ENCODE assay signal across 8 mouse cellular contexts in the genomic region with DNA sequence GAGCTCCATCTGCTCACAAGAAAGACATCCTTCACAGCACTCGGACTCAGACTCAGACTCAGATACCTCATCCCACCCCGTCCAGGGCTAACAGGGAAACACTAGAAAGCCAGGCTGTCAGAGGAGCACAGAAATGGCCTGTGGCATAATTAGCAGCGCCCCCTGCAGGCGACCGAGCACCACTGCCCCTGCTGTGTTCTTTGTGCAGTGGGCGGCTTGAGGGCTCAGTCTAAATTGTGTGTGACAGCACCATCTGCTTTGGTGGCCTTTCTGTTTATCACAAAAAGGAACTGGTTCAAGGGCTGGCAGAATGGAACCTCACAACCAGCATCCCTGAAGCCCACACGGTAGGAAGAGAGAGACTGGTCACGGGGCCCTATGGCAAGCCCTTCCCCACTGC. TPM values are rescaled to one million over a fixed set of nuclear protein-coding genes. Genes with fewer than 3 reads are reported as not detected.
DNase-seq lines count a peak whose midpoint lies in the region; ATAC-seq and TF ChIP-seq lines count a peak whose summit lies in the region.

No protein-coding gene starts in this region.

- no peaks in the 10 kb centered on the region for H3K79me2 ChIP-seq in C2C12 (ENCODE audit: control insufficient read depth, insufficient read depth)

- intact Hi-C loops in gastrocnemius, adult 2 months (cut with DNase I): loop anchor here (5.0 kb wide), 2 partner anchors 82 to 137 kb away; partner anchors contain the start of genes Exoc8 and Sprtn

- H3K79me3 ChIP-seq in C2C12 (ENCODE audit: low read depth): peaks cover 4% of the 10 kb centered on the region

- no peak for TF ChIP-seq POLR2A in lung, adult 2 months (IDR thresholded peaks at IDR 0.05; ENCODE audit: borderline replicate concordance, extremely low read depth, low read depth, low read length)
- TF ChIP-seq POLR2A in olfactory bulb, adult 2 months (IDR thresholded peaks at IDR 0.05; ENCODE audit: insufficient read depth, low read depth, low read length): no peak

- TF ChIP-seq CTCF in C2C12 (IDR thresholded peaks at IDR 0.05; ENCODE audit: control insufficient read depth, insufficient read depth, insufficient read length): peak; percentile 89
- peak; percentile 93 for TF ChIP-seq CTCF in gastrocnemius, adult 2 months (IDR thresholded peaks at IDR 0.05)
- TF ChIP-seq CTCF in kidney, postnatal 0 days (IDR thresholded peaks at IDR 0.05; ENCODE audit: low read depth): peak; percentile 85
- peak; percentile 63 for TF ChIP-seq CTCF in lung, adult 2 months (IDR thresholded peaks at IDR 0.05; ENCODE audit: insufficient read depth, low read length)
- peak; percentile 76; the same call in 1 of the 2 replicates for TF ChIP-seq CTCF in olfactory bulb, adult 2 months (IDR thresholded peaks at IDR 0.05; ENCODE audit: insufficient read depth, low read depth, low read length)

- H3K27me3 ChIP-seq in C2C12 (ENCODE audit: control insufficient read depth, insufficient read depth, insufficient read length): no peaks in the 10 kb centered on the region
- H3K27me3 ChIP-seq in kidney, postnatal 0 days (ENCODE audit: insufficient read depth, low read length): no peaks in the 10 kb centered on the region

- no peak overlapping the region for H3K27ac ChIP-seq in gastrocnemius, adult 2 months
- H3K27ac ChIP-seq in kidney, postnatal 0 days: no peak overlapping the region
- H3K27ac ChIP-seq in olfactory bulb, adult 2 months (ENCODE audit: insufficient read depth, low read depth, low read length): no peak overlapping the region

- H3K9ac ChIP-seq in kidney, postnatal 0 days (ENCODE audit: low read depth, low read length): no peak overlapping the region

- H3K36me3 ChIP-seq in C2C12 (ENCODE audit: control insufficient read depth, insufficient read depth): peaks cover 63% of the 10 kb centered on the region
- H3K36me3 ChIP-seq in kidney, postnatal 0 days (ENCODE audit: insufficient read depth, low read length): peaks cover 27% of the 10 kb centered on the region; the same call in 1 of the 2 replicates

- no peaks in the 10 kb centered on the region for H3K4me1 ChIP-seq in kidney, postnatal 0 days (replicated peaks; ENCODE audit: insufficient read depth, low read length)
- H3K4me1 ChIP-seq in lung, adult 2 months (ENCODE audit: control insufficient read depth, insufficient read depth, low read length): no peaks in the 10 kb centered on the region
- peaks cover 4% of the 10 kb centered on the region; the same call in 1 of the 2 replicates for H3K4me1 ChIP-seq in olfactory bulb, adult 2 months (ENCODE audit: control insufficient read depth, insufficient read depth, low read length)

- no peaks in the 10 kb centered on the region for H3K9me3 ChIP-seq in kidney, postnatal 0 days (replicated peaks; ENCODE audit: low read length)

- H3ac ChIP-seq in C2C12 (ENCODE audit: control insufficient read depth, insufficient read length, low read depth): no peak overlapping the region

- no peak overlapping the region for H3K4me3 ChIP-seq in C2C12 (ENCODE audit: insufficient read depth, poor library complexity, severe bottlenecking)
- H3K4me3 ChIP-seq in gastrocnemius, adult 2 months: no peak overlapping the region
- no peak overlapping the region for H3K4me3 ChIP-seq in kidney, postnatal 0 days (replicated peaks; ENCODE audit: low read depth, low read length)
- H3K4me3 ChIP-seq in lung, adult 2 months (replicated peaks; ENCODE audit: extremely low read depth, low read depth, low read length): no peak overlapping the region
- no peak overlapping the region for H3K4me3 ChIP-seq in olfactory bulb, adult 2 months (ENCODE audit: insufficient read depth, low read depth, low read length)

- 39% methylated on average over 8 of the region's 8 CpGs for WGBS in kidney, postnatal 0 days
- 39% methylated on average over 8 of the region's 8 CpGs for WGBS in lung, adult 2 months
- whole genome bisulfite sequencing in olfactory bulb, adult 2 months: 27% methylated on average over 8 of the region's 8 CpGs

- DNase-seq in R1 (ENCODE audit: low read depth, low spot score): peak; percentile 69
- peak; percentile 88 for DNase-seq in cerebellum, adult 9-11 months
- peak; percentile 81 for DNase-seq in gastrocnemius, adult 2 months
- peak; percentile 74 for DNase-seq in kidney, postnatal 0 days (ENCODE audit: low spot score)
- DNase-seq in lung, adult 2 months: peak; percentile 56
- DNase-seq in thymus, postnatal 14 days: peak; percentile 75

- ATAC-seq in kidney, postnatal 0 days (replicated peaks; ENCODE audit: low FRiP score, low read depth): no peak; the same call in 1 of the 2 replicates

- H3K4me2 ChIP-seq in kidney, postnatal 0 days (ENCODE audit: low read length): no peak overlapping the region

TF ChIP-seq in C2C12, 6 proteins besides CTCF, POLR2A, EP300 and RAD21:
- TF ChIP-seq MAX (IDR thresholded peaks at IDR 0.05): no peak
- TF ChIP-seq MYOG (IDR thresholded peaks at IDR 0.05; ENCODE audit: control insufficient read depth, extremely low read depth, insufficient read length): no peak

RNA-seq across cellular contexts. Expression of gene Disc1, which starts 19.3 kb away (rescaled TPM):
- polyA plus RNA-seq in C2C12 (2012; fragmentation: generic; extraction: Trizol): 0.12 TPM
- total RNA-seq in gastrocnemius, adult 2 months (2021): 1 to 10 TPM in 1 of 2 experiments, under 1 TPM in 1; 0.84 to 1.3 TPM
- 0.83 and 0.88 TPM in 2 replicates for polyA plus RNA-seq in kidney, postnatal 0 days (2015; fragmentation: Nextera tagmentation; extraction: Ambion mirVana)
- polyA plus RNA-seq in lung, adult 2 months (2012; rRNA removed): 1.1 and 1.4 TPM in 2 replicates
- not detected in 2 replicates for polyA plus RNA-seq in olfactory bulb, adult 2 months (2012; ENCODE audit: insufficient read depth, insufficient read length, low replicate concordance, missing spikeins)

RNA-seq across cellular contexts. Expression of gene Tsnax, which starts 21.9 kb away (rescaled TPM):
- polyA plus RNA-seq in C2C12 (2012; fragmentation: generic; extraction: Trizol): 50.9 TPM
- total RNA-seq in gastrocnemius, adult 2 months (2021): 10 to 100 TPM; 74.2 to 82.9 TPM
- 91.9 and 97.4 TPM in 2 replicates for polyA plus RNA-seq in kidney, postnatal 0 days (2015; fragmentation: Nextera tagmentation; extraction: Ambion mirVana)
- polyA plus RNA-seq in lung, adult 2 months (2012; rRNA removed): 29.1 and 40.2 TPM in 2 replicates
- polyA plus RNA-seq in olfactory bulb, adult 2 months (2012; ENCODE audit: insufficient read depth, insufficient read length, low replicate concordance, missing spikeins): not detected in 2 replicates
